Mouse (Mus musculus) right cerebral cortex, adult 18-20 months (tissue): Measurements from ENCODE around the gene Nedd9.
"Not testable (repeated sequence)": the region's sequence is repeated elsewhere in the genome, so short reads cannot be mapped to it uniquely, and the experiment has no call there.

Experiments used
- DNase-seq: peaks from one replicate; pipeline ENCODE4 v3.0.0; 2022; ENCODE audit warnings: mixed read lengths

Nedd9 gene

GRCm38 (mm10) chr13:41286285-41286684 is 200.9 kb downstream of the Nedd9 start:
- no peak for DNase-seq

- DNase-seq = no peak
Measured at GRCm38 (mm10) chr13:41285448-41285847, 201.7 kb downstream of the Nedd9 start.

GRCm38 (mm10) chr13:41283256-41283655 is 203.9 kb downstream of the Nedd9 start:
- peak; percentile 68 for DNase-seq

- no peak for DNase-seq
Measured at GRCm38 (mm10) chr13:41280696-41281095, 206.5 kb downstream of the Nedd9 start.

- no peak for DNase-seq
Measured at GRCm38 (mm10) chr13:41273927-41274650, 213.1 kb downstream of the Nedd9 start, which contains the start of gene Gm17364. Gene Gm17364 (minus strand): TSS chr13:41273977.

- peak; percentile 74 for DNase-seq
Measured at GRCm38 (mm10) chr13:41267827-41268408, 219.2 kb downstream of the Nedd9 start.

- no peak for DNase-seq
Measured at GRCm38 (mm10) chr13:41263304-41264006, 223.7 kb downstream of the Nedd9 start.

- DNase-seq = not testable (repeated sequence)
Measured at GRCm38 (mm10) chr13:41261617-41262016, 225.5 kb downstream of the Nedd9 start.
